Mouse (Mus musculus) layer of hippocampus, postnatal 10 days (tissue): ENCODE measurements around the gene Eefsec. TPM values are rescaled to one million over a fixed set of nuclear protein-coding genes. Genes with fewer than 3 reads are reported as not detected.

ENCODE experiments used
- DNase-seq, 2 experiments: peaks; one replicate each; pipeline ENCODE4 v3.0.0; 2021; ENCODE audit warnings: low spot score in 2 of 2
- total RNA-seq, 2 experiments: library from RNA; stranded (reverse); gene quantifications; 2 replicates each; pipeline ENCODE4 v1.2.3; 2021

Gene Eefsec
- total RNA-seq, 2 experiments from 2014 or later = 24.6 to 25.1 TPM

DNA sequence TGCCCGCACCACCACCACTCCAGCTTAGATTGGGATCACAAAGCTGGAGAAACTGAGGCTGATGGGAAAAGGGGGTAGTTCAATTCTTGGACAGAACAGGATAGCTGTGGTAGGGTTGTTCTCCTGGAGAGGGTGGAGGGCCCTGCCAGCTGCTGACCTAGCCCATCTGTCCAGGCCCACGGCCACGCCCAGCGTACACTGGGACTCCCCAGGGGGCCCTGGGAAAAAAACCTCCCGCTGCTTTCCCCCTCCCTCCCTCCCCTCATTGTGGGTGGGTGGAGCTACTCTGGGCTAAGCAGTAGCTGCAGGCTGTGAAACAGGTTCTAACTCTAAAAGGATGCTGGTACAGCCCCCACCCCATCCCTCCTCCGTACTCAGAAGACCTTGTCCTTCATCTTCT is 230.5 kb downstream of the Eefsec start:
- no peak for DNase-seq

DNA sequence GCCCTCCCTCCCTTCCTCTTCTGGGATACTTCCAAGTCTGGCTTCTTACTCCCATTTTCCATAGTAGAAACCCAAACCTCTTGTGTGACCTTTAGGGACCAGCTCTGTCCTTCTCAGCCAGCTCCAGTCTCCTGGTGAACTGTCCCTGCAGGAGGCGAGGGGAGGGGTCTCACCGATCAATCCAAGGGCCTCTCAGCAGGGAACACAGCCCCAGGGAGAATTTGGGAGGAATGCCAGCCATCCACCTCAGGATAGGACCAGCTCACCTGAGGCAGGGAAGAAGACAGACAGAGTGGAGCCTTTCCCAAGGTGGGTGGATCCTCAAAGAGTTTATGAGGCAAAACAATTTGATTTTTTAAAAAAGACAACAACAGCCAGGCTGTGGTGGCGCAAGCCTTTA is 236.2 kb downstream of the Eefsec start:
- DNase-seq = no peak

DNA sequence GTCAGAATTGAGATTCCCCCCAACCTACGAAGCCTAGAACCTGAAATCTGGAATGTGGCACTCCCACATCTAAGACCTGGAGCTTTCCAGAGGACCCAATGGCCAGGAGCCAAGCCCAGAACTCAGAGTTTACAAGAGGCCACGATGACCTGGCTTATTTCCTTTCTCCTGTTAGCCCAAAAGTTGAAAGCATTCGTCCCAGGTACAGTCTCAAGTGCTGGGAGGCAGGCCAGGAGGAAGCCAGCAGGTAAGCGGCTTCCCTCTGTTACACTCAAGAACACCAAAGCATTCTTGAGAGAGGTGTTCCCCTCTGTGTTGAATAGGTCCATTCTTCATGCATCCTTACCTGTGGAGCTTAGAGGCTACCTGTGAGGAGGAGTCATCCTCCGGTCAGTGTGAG is 236.9 kb downstream of the Eefsec start:
- DNase-seq = no peak

GRCm38 (mm10) chr6:88208321-88208720 is 238.0 kb downstream of the Eefsec start:
- DNase-seq = no peak

- DNase-seq = no peak
Measured at GRCm38 (mm10) chr6:88207403-88208033, 238.8 kb downstream of the Eefsec start.

Other genes with a start within 250 kb of the Eefsec start
- not detected for gene Dnajb8, start 224.3 kb downstream of the Eefsec start, total RNA-seq
- gene Ruvbl1, start 18.9 kb upstream of the Eefsec start, total RNA-seq = 10 to 100 TPM; 37.4 to 38.9 TPM
- gene Sec61a1, start 72.4 kb upstream of the Eefsec start, total RNA-seq = 100 to 1,000 TPM; 129 to 138 TPM
- gene Kbtbd12, start 191.4 kb upstream of the Eefsec start, total RNA-seq = under 1 TPM; 0.67 to 0.78 TPM